ENCODE assay signal across 9 mouse cellular contexts in the genomic region with DNA sequence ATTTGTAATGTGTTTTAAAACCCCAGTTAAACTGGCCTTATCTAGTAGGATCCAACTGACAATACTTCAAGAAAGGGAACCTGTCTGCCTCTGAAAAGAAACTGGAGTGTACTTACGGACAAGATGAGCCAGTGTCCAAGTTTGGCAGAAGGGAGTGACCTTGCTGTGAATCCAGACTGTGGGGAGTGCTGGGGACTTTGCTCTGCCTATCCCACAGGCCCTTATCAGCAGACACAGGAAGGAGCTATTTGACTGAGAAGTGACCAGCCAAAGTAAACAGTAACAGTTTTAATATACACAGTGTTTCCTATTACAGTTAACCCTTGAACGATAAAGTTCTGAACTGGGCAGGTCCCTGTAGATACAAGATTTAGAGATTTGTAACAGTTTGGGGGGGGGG.
A peak's percentile ranks its signal among the peaks of the same experiment; 100 is the strongest.
DNase-seq lines count a peak whose midpoint lies in the region; ATAC-seq and TF ChIP-seq lines count a peak whose summit lies in the region.
"Had no signal": no experiment of that assay in that cellular context is flagged by ENCODE, and none has a peak within 500 bp of the region (broad histone marks: within the 10 kb centered on the region; RNA-seq: fewer than 3 reads in every experiment).

No protein-coding gene starts in this region.

- H3K4me3 ChIP-seq in kidney, postnatal 0 days (replicated peaks; ENCODE audit: low read depth, low read length) = no peak overlapping the region
- no peak overlapping the region for H3K4me3 ChIP-seq in heart, embryonic 13.5 days
- no peak overlapping the region for H3K4me3 ChIP-seq in liver, embryonic 11.5 days (ENCODE audit: low read depth, low read length)
- H3K4me3 ChIP-seq in stomach, embryonic 14.5 days (ENCODE audit: low read depth, low read length) = no peak overlapping the region

- WGBS in kidney, postnatal 0 days = 35% methylated on average over 2 of the region's 2 CpGs
- 10% methylated on average over 2 of the region's 2 CpGs for WGBS in heart, embryonic 13.5 days
- 10% methylated on average over 2 of the region's 2 CpGs for WGBS in liver, embryonic 11.5 days
- 12% methylated on average over 2 of the region's 2 CpGs for WGBS in stomach, embryonic 14.5 days

- H3K4me1 ChIP-seq in kidney, postnatal 0 days (replicated peaks; ENCODE audit: insufficient read depth, low read length) = 0 out of 2 replicates have a peak, but pooled peaks cover 4% of the 10 kb centered on the region
- H3K4me1 ChIP-seq in heart, embryonic 13.5 days = peaks cover 23% of the 10 kb centered on the region
- peaks cover 12% of the 10 kb centered on the region for H3K4me1 ChIP-seq in liver, embryonic 11.5 days (replicated peaks; ENCODE audit: control insufficient read depth, insufficient read depth, low read length)
- 0 out of 2 replicates have a peak, but pooled peaks cover 13% of the 10 kb centered on the region for H3K4me1 ChIP-seq in stomach, embryonic 14.5 days (ENCODE audit: control insufficient read depth, insufficient read depth, low read length)

- no peaks in the 10 kb centered on the region for H3K27me3 ChIP-seq in kidney, postnatal 0 days (ENCODE audit: insufficient read depth, low read length)
- H3K27me3 ChIP-seq in heart, embryonic 13.5 days (replicated peaks) = 0 out of 2 replicates have a peak, but pooled peaks cover 4% of the 10 kb centered on the region
- no peaks in the 10 kb centered on the region for H3K27me3 ChIP-seq in liver, embryonic 11.5 days (replicated peaks; ENCODE audit: control insufficient read depth, insufficient read depth, low read length)
- no peaks in the 10 kb centered on the region for H3K27me3 ChIP-seq in stomach, embryonic 14.5 days (ENCODE audit: control insufficient read depth, insufficient read depth, low read length)

- no peak overlapping the region for H3K9ac ChIP-seq in kidney, postnatal 0 days (ENCODE audit: low read depth, low read length)
- H3K9ac ChIP-seq in heart, embryonic 13.5 days = 0 out of 2 replicates have a peak overlapping the region, but pooled peaks have one; percentile 13
- H3K9ac ChIP-seq in liver, embryonic 11.5 days (ENCODE audit: low read depth, low read length) = no peak overlapping the region
- H3K9ac ChIP-seq in stomach, embryonic 14.5 days (replicated peaks; ENCODE audit: low read depth, low read length) = no peak overlapping the region

- ATAC-seq in kidney, postnatal 0 days (replicated peaks; ENCODE audit: low FRiP score, low read depth) = no peak; the same call in 1 of the 2 replicates
- ATAC-seq in heart, embryonic 13.5 days (ENCODE audit: extremely low read depth, insufficient number of reproducible peaks, low FRiP score, low TSS enrichment) = peak; percentile 63
- ATAC-seq in liver, embryonic 11.5 days (replicated peaks; ENCODE audit: low FRiP score) = peak; percentile 82
- ATAC-seq in stomach, embryonic 14.5 days (ENCODE audit: insufficient number of reproducible peaks, insufficient read depth, low FRiP score, low read depth) = peak; percentile 89
- no peak for ATAC-seq in erythroid progenitor cell, adult 5-6 weeks (replicated peaks; ENCODE audit: low FRiP score, poor library complexity, severe bottlenecking)

- no peak overlapping the region for H3K27ac ChIP-seq in kidney, postnatal 0 days
- H3K27ac ChIP-seq in heart, embryonic 13.5 days (replicated peaks) = peak overlapping the region; percentile 29
- no peak overlapping the region for H3K27ac ChIP-seq in liver, embryonic 11.5 days (ENCODE audit: low read depth, low read length)
- H3K27ac ChIP-seq in stomach, embryonic 14.5 days (ENCODE audit: low read length) = no peak overlapping the region

- peak; percentile 80 for DNase-seq in kidney, postnatal 0 days (ENCODE audit: low spot score)
- no peak for DNase-seq in kidney, adult 9 months
- DNase-seq in liver, embryonic 11.5 days (ENCODE audit: low spot score) = no peak
- no peak for DNase-seq in frontal cortex, postnatal 10 days (ENCODE audit: low spot score in 2 of 2)
- DNase-seq in B cell, adult 2 months = no peak
- DNase-seq: cerebellum, adult 9-11 months had no signal

- H3K4me2 ChIP-seq in kidney, postnatal 0 days (ENCODE audit: low read length) = no peak overlapping the region
- H3K4me2 ChIP-seq in heart, embryonic 13.5 days = peak overlapping the region; percentile 24; the same call in 1 of the 2 replicates
- peak overlapping the region; percentile 33 for H3K4me2 ChIP-seq in liver, embryonic 11.5 days
- no peak overlapping the region for H3K4me2 ChIP-seq in stomach, embryonic 14.5 days (replicated peaks; ENCODE audit: low read depth, low read length)

- H3K9me3 ChIP-seq in kidney, postnatal 0 days (replicated peaks; ENCODE audit: low read length) = no peaks in the 10 kb centered on the region
- no peaks in the 10 kb centered on the region for H3K9me3 ChIP-seq in heart, embryonic 13.5 days
- H3K9me3 ChIP-seq in liver, embryonic 11.5 days (ENCODE audit: control insufficient read depth, low read length) = no peaks in the 10 kb centered on the region
- no peaks in the 10 kb centered on the region for H3K9me3 ChIP-seq in stomach, embryonic 14.5 days (ENCODE audit: control insufficient read depth, low read depth, low read length)

- 0 out of 2 replicates have a peak, but pooled peaks cover 8% of the 10 kb centered on the region for H3K36me3 ChIP-seq in kidney, postnatal 0 days (ENCODE audit: insufficient read depth, low read length)
- peaks cover 4% of the 10 kb centered on the region for H3K36me3 ChIP-seq in heart, embryonic 13.5 days
- H3K36me3 ChIP-seq in liver, embryonic 11.5 days (ENCODE audit: control insufficient read depth, insufficient read depth, low read length) = no peaks in the 10 kb centered on the region
- no peaks in the 10 kb centered on the region; the same call in 1 of the 2 replicates for H3K36me3 ChIP-seq in stomach, embryonic 14.5 days (ENCODE audit: control insufficient read depth, insufficient read depth, low read length)

- no peak for TF ChIP-seq CTCF in kidney, postnatal 0 days (IDR thresholded peaks at IDR 0.05; ENCODE audit: low read depth)

Comparison
In these comparisons a context has a peak if more than half of its experiments do, and no peak if none do; other contexts are left out.
1. ATAC-seq: peak in heart, embryonic 13.5 days (single experiment), liver, embryonic 11.5 days (single experiment) and stomach, embryonic 14.5 days (single experiment); none in kidney, postnatal 0 days (single experiment) and erythroid progenitor cell, adult 5-6 weeks (single experiment).
2. H3K4me2 ChIP-seq: peak in heart, embryonic 13.5 days (single experiment) and liver, embryonic 11.5 days (single experiment); none in kidney, postnatal 0 days (single experiment) and stomach, embryonic 14.5 days (single experiment).